Mouse (Mus musculus) lung, embryonic 16.5 days (tissue): Measurements from ENCODE around the gene Hist1h4a. TPM values are rescaled to one million over a fixed set of nuclear protein-coding genes. Genes with fewer than 3 reads are reported as not detected.
"Not testable (repeated sequence)": the region's sequence is repeated elsewhere in the genome, so short reads cannot be mapped to it uniquely, and the experiment has no call there.

ENCODE experiments used
- ATAC-seq: fragments of 200-750 bp; cut with Nextera tagmentation; 2 replicates; pipeline ENCODE4 v1.8.0; 2017; ENCODE audit warnings: low read depth, mild to moderate bottlenecking, moderate library complexity
- H3K27ac ChIP-seq: fragments of 300-500 bp; sonication (generic); 2 replicates; pipeline ENCODE4 v1.5.1; 2014; ENCODE audit warnings: mild to moderate bottlenecking, control low read depth, low read length
- H3K27me3 ChIP-seq: fragments of 300-500 bp; sonication (generic); 2 replicates; pipeline ENCODE4 v1.6.1; 2014; ENCODE audit warnings: low read depth, low read length, mixed read lengths; ENCODE audit not compliant: control insufficient read depth, insufficient read depth
- H3K36me3 ChIP-seq: fragments of 300-500 bp; sonication (generic); 2 replicates; pipeline ENCODE4 v1.6.1; 2014; ENCODE audit warnings: low read length; ENCODE audit not compliant: control insufficient read depth, insufficient read depth
- H3K4me1 ChIP-seq: fragments of 300-500 bp; sonication (generic); replicated peaks from 2 replicates; pipeline ENCODE4 v1.6.1; 2014; ENCODE audit warnings: low read length, mixed read lengths; ENCODE audit not compliant: control insufficient read depth, insufficient read depth
- H3K4me2 ChIP-seq: fragments of 300-500 bp; sonication (generic); 2 replicates; pipeline ENCODE4 v1.6.1; 2014; ENCODE audit warnings: low read depth, low read length, control low read depth
- H3K4me3 ChIP-seq: fragments of 300-500 bp; sonication (generic); 2 replicates; pipeline ENCODE4 v1.5.1; 2014; ENCODE audit warnings: mild to moderate bottlenecking, low read length, control low read depth
- H3K9ac ChIP-seq: fragments of 300-500 bp; sonication (generic); 2 replicates; pipeline ENCODE4 v1.6.1; 2014; ENCODE audit warnings: low read length, control low read depth
- H3K9me3 ChIP-seq: fragments of 300-500 bp; sonication (generic); 2 replicates; pipeline ENCODE4 v1.6.1; 2016; ENCODE audit warnings: low read length; ENCODE audit not compliant: control insufficient read depth
- WGBS: fragments of 180-500 bp; shearing (Covaris S2); extraction: QIAGEN DNeasy Blood & Tissue Kit; methylation state at CpG from one replicate; pipeline ENCODE4 v1.1.7; 2014; 5-methylcytosine and 5-hydroxymethylcytosine counted together
- polyA plus RNA-seq: library from polyadenylated mRNA; unstranded; fragments of >200 nt; fragmentation: Nextera tagmentation; extraction: Ambion mirVana; gene quantifications from 2 replicates; pipeline ENCODE4 v1.2.1, GENCODE M21; 2015

Hist1h4a gene
- polyA plus RNA-seq, 1 experiment from 2014 or later, result 1.2 TPM

- H3K4me2 ChIP-seq, result no peak overlapping the region
These were observed 7.9 kb upstream of the Hist1h4a start for GRCm38 (mm10) chr13:23768834-23769397.

GRCm38 (mm10) chr13:23766772-23767171 is 5.7 kb upstream of the Hist1h4a start:
- Histone ChIP-seq H3K9me3 (no peaks in the 10 kb centered on the region), H3K36me3 (no peaks in the 10 kb centered on the region), H3K4me2 (no peak overlapping the region), H3K4me3 (no peak overlapping the region), H3K4me1 (peaks cover 10% of the 10 kb centered on the region), H3K27me3 (no peaks in the 10 kb centered on the region), H3K27ac (no peak overlapping the region), H3K9ac (no peak overlapping the region)
- no peak for ATAC-seq

More at GRCm38 (mm10) chr13:23768834-23769397, 7.9 kb upstream of the Hist1h4a start:
- Histone ChIP-seq H3K36me3 (no peaks in the 10 kb centered on the region), H3K4me3 (no peak overlapping the region), H3K27me3 (no peaks in the 10 kb centered on the region), H3K4me1 (peaks cover 12% of the 10 kb centered on the region), H3K9ac (no peak overlapping the region), H3K9me3 (no peaks in the 10 kb centered on the region), H3K27ac (no peak overlapping the region)
- no peak for ATAC-seq
- WGBS, result 39% methylated on average over 5 of the region's 5 CpGs

- Histone ChIP-seq H3K27me3 (no peaks in the 10 kb centered on the region), H3K4me1 (peaks cover 14% of the 10 kb centered on the region), H3K4me2 (no peak overlapping the region), H3K4me3 (no peak overlapping the region), H3K27ac (peak overlapping the region; percentile 33; the same call in 1 of the 2 replicates), H3K9me3 (no peaks in the 10 kb centered on the region), H3K36me3 (no peaks in the 10 kb centered on the region), H3K9ac (no peak overlapping the region)
- no peak for ATAC-seq
- WGBS, result 33% methylated on average over 1 of the region's 1 CpGs
These were observed 4.1 kb upstream of the Hist1h4a start for GRCm38 (mm10) chr13:23765172-23765513.

GRCm38 (mm10) chr13:23764324-23765171 is 3.5 kb upstream of the Hist1h4a start:
- no peak for ATAC-seq
- 30% methylated on average over 12 of the region's 12 CpGs for WGBS
- Histone ChIP-seq H3K36me3 (no peaks in the 10 kb centered on the region), H3K4me2 (peak overlapping the region; percentile 77), H3K4me1 (peaks cover 18% of the 10 kb centered on the region), H3K9ac (peak overlapping the region; percentile 74), H3K4me3 (peak overlapping the region; percentile 57), H3K9me3 (no peaks in the 10 kb centered on the region), H3K27ac (peak overlapping the region; percentile 95), H3K27me3 (no peaks in the 10 kb centered on the region)

DNA sequence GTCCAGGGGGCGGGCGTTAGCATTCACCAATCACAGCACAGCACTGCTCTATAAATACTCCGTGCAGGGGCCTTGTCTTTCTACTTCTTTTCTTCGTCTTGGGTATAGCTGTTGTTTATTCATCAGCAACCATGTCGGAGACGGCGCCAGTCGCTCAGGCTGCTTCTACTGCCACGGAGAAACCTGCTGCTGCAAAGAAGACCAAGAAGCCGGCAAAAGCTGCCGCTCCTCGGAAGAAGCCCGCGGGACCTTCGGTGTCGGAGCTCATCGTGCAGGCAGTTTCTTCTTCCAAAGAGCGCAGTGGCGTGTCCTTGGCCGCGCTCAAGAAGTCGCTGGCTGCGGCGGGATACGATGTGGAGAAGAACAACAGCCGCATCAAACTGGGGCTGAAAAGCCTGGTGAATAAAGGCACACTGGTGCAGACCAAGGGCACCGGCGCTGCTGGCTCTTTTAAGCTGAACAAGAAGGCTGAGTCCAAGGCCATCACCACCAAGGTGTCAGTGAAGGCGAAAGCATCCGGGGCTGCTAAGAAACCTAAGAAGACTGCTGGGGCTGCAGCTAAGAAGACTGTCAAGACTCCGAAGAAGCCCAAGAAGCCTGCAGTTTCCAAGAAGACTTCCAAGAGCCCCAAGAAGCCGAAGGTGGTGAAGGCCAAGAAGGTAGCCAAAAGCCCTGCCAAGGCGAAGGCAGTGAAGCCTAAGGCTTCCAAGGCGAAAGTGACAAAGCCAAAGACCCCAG is 2.7 kb upstream of the Hist1h4a start, which contains the start of gene Hist1h1a:
TSS of gene Hist1h1a (plus strand) at position 81 of the 738 bp plus-strand sequence.
- Histone ChIP-seq H3K36me3 (no peaks in the 10 kb centered on the region), H3K9me3 (no peaks in the 10 kb centered on the region), H3K27ac (peak within 1 kb of the TSS; percentile 95), H3K4me1 (peaks cover 18% of the 10 kb centered on the region), H3K27me3 (no peaks in the 10 kb centered on the region), H3K4me3 (peak within 1 kb of the TSS; percentile 57), H3K9ac (peak within 1 kb of the TSS; percentile 74), H3K4me2 (peak within 1 kb of the TSS; percentile 77)
- peak; percentile 71 for ATAC-seq
- WGBS, result 2% methylated on average over 34 of the region's 34 CpGs

GRCm38 (mm10) chr13:23763242-23763585 is 2.2 kb upstream of the Hist1h4a start:
- no peaks in the 10 kb centered on the region for H3K9me3 ChIP-seq
- no peaks in the 10 kb centered on the region for H3K27me3 ChIP-seq
- peak overlapping the region; percentile 77 for H3K4me2 ChIP-seq
- H3K4me1 ChIP-seq, result peaks cover 18% of the 10 kb centered on the region
- 1% methylated on average over 10 of the region's 10 CpGs for whole genome bisulfite sequencing
- H3K36me3 ChIP-seq, result no peaks in the 10 kb centered on the region
- H3K4me3 ChIP-seq, result peak overlapping the region; percentile 53
- no peak for ATAC-seq
- H3K9ac ChIP-seq, result peak overlapping the region; percentile 61
- peak overlapping the region; percentile 95 for H3K27ac ChIP-seq

DNA sequence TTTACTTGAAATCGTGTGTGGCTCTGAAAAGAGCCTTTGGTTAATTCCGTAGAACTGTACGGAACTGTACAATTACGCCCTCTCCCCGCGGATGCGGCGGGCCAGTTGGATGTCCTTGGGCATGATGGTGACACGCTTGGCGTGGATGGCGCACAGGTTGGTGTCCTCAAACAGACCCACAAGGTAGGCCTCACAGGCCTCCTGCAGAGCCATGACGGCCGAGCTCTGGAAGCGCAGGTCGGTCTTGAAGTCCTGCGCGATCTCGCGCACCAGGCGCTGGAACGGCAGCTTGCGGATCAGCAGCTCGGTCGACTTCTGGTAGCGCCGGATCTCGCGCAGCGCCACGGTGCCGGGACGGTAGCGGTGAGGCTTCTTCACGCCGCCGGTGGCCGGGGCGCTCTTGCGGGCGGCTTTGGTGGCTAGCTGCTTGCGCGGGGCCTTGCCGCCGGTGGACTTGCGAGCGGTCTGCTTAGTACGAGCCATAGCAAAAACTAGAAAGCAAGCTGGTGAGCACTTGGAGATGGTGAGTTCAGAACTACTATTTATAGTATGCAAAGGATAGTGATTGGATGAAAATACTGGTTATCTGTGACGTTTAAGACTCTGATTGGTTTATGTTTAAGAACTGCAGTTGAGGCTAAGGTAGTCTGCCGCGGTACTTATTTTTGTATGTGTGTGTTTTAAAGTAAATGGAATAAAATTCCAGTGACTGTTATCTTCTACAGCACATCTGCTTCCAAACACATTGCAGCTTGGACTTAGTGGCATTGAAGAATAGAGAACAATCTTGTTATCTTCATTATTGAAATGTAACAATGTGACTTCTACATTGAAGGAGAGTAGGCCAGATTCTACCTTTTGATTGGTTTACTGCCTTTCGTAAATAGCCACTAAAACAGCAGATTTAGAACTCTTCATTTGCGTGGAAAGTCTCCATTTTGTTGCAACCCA is 1.1 kb upstream of the Hist1h4a start, which contains the start of gene Hist1h3a:
TSS of gene Hist1h3a (minus strand) at position 516 of the 951 bp plus-strand sequence.
- Histone ChIP-seq H3K4me2 (peak within 1 kb of the TSS; percentile 77), H3K4me1 (peaks cover 18% of the 10 kb centered on the region)
- under 1% methylated on average over 27 of the region's 52 CpGs for WGBS

GRCm38 (mm10) chr13:23760240-23760971 is 624 bp downstream of the Hist1h4a start:
- 1% methylated on average over 18 of the region's 27 CpGs for WGBS
- no peak for ATAC-seq

More for the DNA sequence above, 1.1 kb upstream of the Hist1h4a start, which contains the start of gene Hist1h3a:
- peak; percentile 68 for ATAC-seq
- H3K27me3 ChIP-seq, H3K36me3 ChIP-seq, H3K9me3 ChIP-seq: not testable (repeated sequence)
- peak within 1 kb of the TSS; percentile 95 for H3K27ac ChIP-seq
- H3K4me3 ChIP-seq, result peak within 1 kb of the TSS; percentile 53
- H3K9ac ChIP-seq, result peak within 1 kb of the TSS; percentile 71

More at GRCm38 (mm10) chr13:23760240-23760971, 624 bp downstream of the Hist1h4a start:
- Histone ChIP-seq H3K9me3 (no peaks in the 10 kb centered on the region), H3K4me2 (peak overlapping the region; percentile 77), H3K27me3 (no peaks in the 10 kb centered on the region), H3K4me1 (peaks cover 18% of the 10 kb centered on the region), H3K36me3 (no peaks in the 10 kb centered on the region), H3K27ac (peak overlapping the region; percentile 95), H3K9ac (peak overlapping the region; percentile 70), H3K4me3 (peak overlapping the region; percentile 53)
